Mouse (Mus musculus) limb, embryonic 15.5 days (tissue): ENCODE measurements at regions not wholly inside any gene's neighbourhood (a gene's known extent, or its start where the extent isn't known, plus 50 kb on each side); places are given as distances from the start of the nearest gene placed in this dataset.

Experiments used
- ATAC-seq: fragments of 200-750 bp; cut with Nextera tagmentation; 2 replicates; pipeline ENCODE4 v1.8.0; 2017; ENCODE audit warnings: low read depth, moderate TSS enrichment; ENCODE audit not compliant: insufficient number of reproducible peaks, low FRiP score, low TSS enrichment
- H3K27ac ChIP-seq: fragments of 300-500 bp; sonication (generic); 2 replicates; pipeline ENCODE4 v1.5.1; 2015; ENCODE audit warnings: moderate library complexity, mild to moderate bottlenecking, inconsistent platforms
- H3K27me3 ChIP-seq: fragments of 300-500 bp; sonication (generic); 2 replicates; pipeline ENCODE4 v1.6.1; 2015; ENCODE audit warnings: inconsistent platforms
- H3K36me3 ChIP-seq: fragments of 300-500 bp; sonication (generic); 2 replicates; pipeline ENCODE4 v1.6.1; 2015; ENCODE audit warnings: inconsistent platforms
- H3K4me1 ChIP-seq: fragments of 300-500 bp; sonication (generic); 2 replicates; pipeline ENCODE4 v1.6.1; 2015; ENCODE audit warnings: inconsistent platforms
- H3K4me2 ChIP-seq: fragments of 300-500 bp; sonication (generic); 2 replicates; pipeline ENCODE4 v1.6.1; 2015; ENCODE audit warnings: mild to moderate bottlenecking, inconsistent platforms
- H3K4me3 ChIP-seq: fragments of 300-500 bp; sonication (generic); 2 replicates; pipeline ENCODE4 v1.5.1; 2015; ENCODE audit warnings: mild to moderate bottlenecking, inconsistent platforms
- H3K9ac ChIP-seq: fragments of 300-500 bp; sonication (generic); 2 replicates; pipeline ENCODE4 v1.6.1; 2015; ENCODE audit warnings: inconsistent platforms
- H3K9me3 ChIP-seq: fragments of 300-500 bp; sonication (generic); 2 replicates; pipeline ENCODE4 v1.6.1; 2016; ENCODE audit warnings: inconsistent platforms
- WGBS: fragments of 180-500 bp; shearing (Covaris S2); methylation state at CpG from one replicate; pipeline ENCODE4 v1.1.7; 2015; 5-methylcytosine and 5-hydroxymethylcytosine counted together

DNA sequence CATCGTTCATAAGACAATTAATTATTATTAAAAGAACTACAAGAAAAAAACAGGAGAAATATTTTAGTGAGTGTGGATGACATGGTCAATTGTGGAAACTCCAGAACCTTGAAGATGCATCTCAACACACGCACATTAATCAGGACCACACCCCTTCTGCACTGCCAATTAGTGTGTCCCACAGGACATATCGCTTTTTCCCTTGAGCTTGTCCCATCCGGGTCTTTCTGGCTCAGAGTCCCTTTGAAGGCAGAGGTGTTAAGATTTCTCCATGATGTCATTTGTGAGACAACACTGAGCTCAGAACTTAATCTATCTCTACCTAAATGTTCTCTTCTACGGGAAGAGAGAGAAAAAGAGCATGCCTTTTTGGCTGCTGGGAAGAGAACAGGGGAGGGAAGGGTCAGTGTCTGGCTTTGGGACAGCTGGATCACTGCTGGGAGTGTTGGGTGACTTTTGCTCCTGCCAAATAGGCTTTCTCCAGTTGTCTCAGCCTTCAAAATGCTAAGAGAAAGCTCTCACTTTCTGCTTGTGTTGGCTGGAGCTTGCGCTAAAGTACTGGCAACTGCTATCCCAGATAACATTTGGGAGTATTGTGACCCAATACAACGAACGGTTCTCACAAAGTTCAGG, 162.6 kb upstream of the Prickle1 start:
- H3K27ac ChIP-seq: no peak overlapping the region
- H3K9me3 ChIP-seq: no peaks in the 10 kb centered on the region
- H3K4me2 ChIP-seq: no peak overlapping the region
- peak; percentile 40; the same call in 1 of the 2 replicates for ATAC-seq
- no peak overlapping the region for H3K9ac ChIP-seq
- 61% methylated on average over 8 of the region's 8 CpGs for WGBS
- no peak overlapping the region for H3K4me3 ChIP-seq
- peaks cover 7% of the 10 kb centered on the region; the same call in 1 of the 2 replicates for H3K4me1 ChIP-seq
- no peaks in the 10 kb centered on the region for H3K36me3 ChIP-seq
- no peaks in the 10 kb centered on the region for H3K27me3 ChIP-seq

- no peak overlapping the region for H3K4me2 ChIP-seq
- WGBS: 65% methylated on average over 5 of the region's 5 CpGs
Observed at GRCm38 (mm10) chr15:93755989-93756388, 160.3 kb upstream of the Prickle1 start.

DNA sequence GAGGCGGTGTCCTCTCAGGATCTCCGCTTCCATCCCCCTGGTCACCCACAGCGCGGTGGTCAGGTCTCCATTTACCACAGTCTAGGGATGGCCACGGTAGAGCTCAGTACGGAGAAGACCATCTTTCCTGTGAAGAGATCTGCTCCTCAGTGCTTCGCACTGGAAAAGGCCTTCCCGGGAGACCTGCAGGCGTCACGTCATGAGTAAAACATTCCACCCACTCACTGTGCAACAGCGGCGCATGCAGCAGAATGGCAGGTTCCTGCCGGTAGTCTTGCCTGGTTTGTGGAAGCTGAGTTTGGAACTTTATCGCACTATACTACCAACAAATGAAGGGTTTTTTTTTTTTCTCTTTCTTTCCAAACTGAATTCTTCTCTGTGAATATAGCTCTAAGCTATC, 156.1 kb upstream of the Prickle1 start:
- Histone ChIP-seq H3K27me3 (no peaks in the 10 kb centered on the region), H3K36me3 (no peaks in the 10 kb centered on the region), H3K27ac (no peak overlapping the region; the same call in 1 of the 2 replicates), H3K4me3 (no peak overlapping the region), H3K4me1 (peaks cover 7% of the 10 kb centered on the region; the same call in 1 of the 2 replicates), H3K9me3 (no peaks in the 10 kb centered on the region), H3K4me2 (no peak overlapping the region), H3K9ac (no peak overlapping the region)
- ATAC-seq: no peak
- 71% methylated on average over 14 of the region's 14 CpGs for WGBS

More at GRCm38 (mm10) chr15:93755989-93756388, 160.3 kb upstream of the Prickle1 start:
- H3K36me3 ChIP-seq: no peaks in the 10 kb centered on the region
- ATAC-seq: no peak
- no peaks in the 10 kb centered on the region for H3K9me3 ChIP-seq
- H3K4me3 ChIP-seq: no peak overlapping the region
- H3K9ac ChIP-seq: no peak overlapping the region
- no peaks in the 10 kb centered on the region for H3K27me3 ChIP-seq
- no peak overlapping the region; the same call in 1 of the 2 replicates for H3K27ac ChIP-seq
- peaks cover 7% of the 10 kb centered on the region; the same call in 1 of the 2 replicates for H3K4me1 ChIP-seq

DNA sequence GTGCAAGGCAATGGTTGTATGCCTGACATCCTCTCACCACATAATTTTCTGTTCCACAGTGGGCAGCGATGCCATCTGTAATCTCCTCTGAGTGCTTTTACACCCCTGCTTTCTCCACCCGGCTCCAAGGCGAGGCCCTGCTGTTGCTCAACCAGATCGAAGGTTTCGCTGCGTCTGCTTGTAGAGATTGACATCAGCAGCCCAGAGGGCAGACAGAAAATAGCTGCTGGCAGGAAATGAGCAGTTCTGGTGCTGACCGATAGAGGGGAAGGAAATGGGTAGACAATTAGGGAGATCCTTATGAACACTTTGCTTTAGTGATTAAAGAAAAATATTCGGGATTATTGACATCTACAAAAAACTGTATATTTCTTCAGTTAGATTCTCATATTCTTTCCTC, 155.3 kb upstream of the Prickle1 start:
- H3K4me2 ChIP-seq: no peak overlapping the region
- H3K9ac ChIP-seq: no peak overlapping the region
- H3K36me3 ChIP-seq: no peaks in the 10 kb centered on the region
- H3K9me3 ChIP-seq: no peaks in the 10 kb centered on the region
- H3K4me1 ChIP-seq: peaks cover 4% of the 10 kb centered on the region; the same call in 1 of the 2 replicates
- H3K4me3 ChIP-seq: no peak overlapping the region
- no peak overlapping the region for H3K27ac ChIP-seq
- no peaks in the 10 kb centered on the region for H3K27me3 ChIP-seq
- 16% methylated on average over 8 of the region's 8 CpGs for WGBS
- no peak for ATAC-seq

DNA sequence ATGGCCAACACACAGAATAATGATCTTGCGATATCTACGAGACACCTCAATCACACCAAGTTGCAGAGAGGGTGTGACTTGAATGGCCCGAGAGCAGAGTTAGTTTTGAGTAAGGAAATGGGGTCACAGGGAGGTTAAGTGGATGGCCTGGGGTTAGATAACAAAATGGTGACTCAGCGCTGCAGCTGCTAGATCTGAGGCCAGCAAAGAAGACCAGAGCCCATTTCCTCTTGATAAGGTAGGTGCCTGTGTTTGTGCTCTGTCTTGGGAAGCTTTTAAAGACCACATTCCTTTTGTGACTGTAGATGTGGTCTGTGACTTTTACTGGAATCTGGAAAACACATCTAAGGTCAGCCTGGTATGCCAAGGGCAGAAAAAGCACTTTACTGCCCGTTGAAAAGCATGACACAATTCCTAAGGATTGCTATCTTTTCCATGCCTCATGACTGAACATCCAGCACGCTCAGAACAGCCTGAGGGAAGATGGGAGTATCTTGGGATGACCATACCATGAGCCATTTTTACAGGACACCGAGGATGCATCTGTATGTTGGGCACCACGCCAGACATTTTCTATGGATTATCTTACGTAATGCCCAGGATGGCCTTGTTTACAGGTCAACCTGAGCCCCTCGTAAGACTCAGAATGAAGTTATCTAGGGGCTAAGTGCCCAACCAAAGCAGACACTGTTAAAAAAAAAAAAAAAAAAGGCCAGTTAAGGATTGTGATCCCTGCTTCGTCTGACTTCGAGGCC, 148.7 kb upstream of the Prickle1 start:
- WGBS: 47% methylated on average over 12 of the region's 12 CpGs
- Histone ChIP-seq H3K4me3 (no peak overlapping the region), H3K9ac (no peak overlapping the region), H3K27me3 (no peaks in the 10 kb centered on the region), H3K36me3 (no peaks in the 10 kb centered on the region), H3K4me1 (no peaks in the 10 kb centered on the region), H3K9me3 (no peaks in the 10 kb centered on the region), H3K4me2 (no peak overlapping the region), H3K27ac (no peak overlapping the region)
- no peak for ATAC-seq

DNA sequence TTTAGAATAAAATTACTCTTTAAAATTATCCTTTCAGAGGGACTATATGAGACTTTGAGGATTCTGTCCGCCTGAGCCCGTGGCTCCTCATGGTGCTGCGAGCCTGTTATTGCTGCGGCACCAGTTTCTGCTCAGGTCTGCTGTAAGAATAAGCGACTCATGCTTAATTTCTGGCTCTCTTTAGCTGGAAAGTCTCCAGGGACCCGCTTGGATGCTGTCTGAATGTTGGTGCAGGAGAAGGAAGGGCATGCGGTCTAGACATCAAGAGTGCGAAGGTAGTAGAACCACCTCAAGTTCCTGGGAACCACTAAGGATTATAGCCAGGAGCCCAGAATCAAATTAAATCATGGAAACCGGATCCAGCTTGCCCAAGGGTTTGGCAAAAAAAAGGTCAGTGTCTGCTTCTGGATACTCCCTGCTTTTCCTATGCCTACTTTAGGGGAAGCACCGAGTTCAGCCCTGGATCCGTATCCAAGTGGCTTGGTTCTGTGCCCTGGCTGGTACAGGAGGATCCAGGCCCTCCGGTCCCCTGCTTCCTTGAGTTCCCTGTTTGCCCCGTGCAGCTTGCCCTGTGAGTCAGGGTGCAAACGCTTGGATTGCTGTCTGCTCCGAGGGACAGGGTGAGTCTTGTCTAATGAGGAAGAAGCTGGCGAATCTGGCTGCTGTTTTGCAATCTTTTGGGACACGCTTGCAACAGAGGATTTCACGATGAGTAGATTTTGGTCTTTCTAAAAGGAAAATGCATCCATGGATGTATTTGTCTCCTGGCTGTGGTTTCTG, 138.2 kb upstream of the Prickle1 start:
- Histone ChIP-seq H3K27me3 (no peaks in the 10 kb centered on the region), H3K9me3 (no peaks in the 10 kb centered on the region), H3K4me3 (no peak overlapping the region), H3K9ac (no peak overlapping the region), H3K36me3 (no peaks in the 10 kb centered on the region), H3K4me1 (peaks cover 8% of the 10 kb centered on the region; the same call in 1 of the 2 replicates), H3K27ac (no peak overlapping the region), H3K4me2 (no peak overlapping the region)
- ATAC-seq: no peak
- 71% methylated on average over 18 of the region's 18 CpGs for WGBS

- Histone ChIP-seq H3K4me1 (peaks cover 8% of the 10 kb centered on the region; the same call in 1 of the 2 replicates), H3K4me3 (no peak overlapping the region), H3K27me3 (no peaks in the 10 kb centered on the region), H3K9ac (no peak overlapping the region), H3K36me3 (no peaks in the 10 kb centered on the region), H3K9me3 (no peaks in the 10 kb centered on the region), H3K27ac (no peak overlapping the region), H3K4me2 (no peak overlapping the region)
- 39% methylated on average over 5 of the region's 5 CpGs for WGBS
- no peak for ATAC-seq
Observed at GRCm38 (mm10) chr15:93732825-93733224, 137.1 kb upstream of the Prickle1 start.

GRCm38 (mm10) chr15:93731161-93731560, 135.5 kb upstream of the Prickle1 start:
- H3K9me3 ChIP-seq: no peaks in the 10 kb centered on the region
- 44% methylated on average over 6 of the region's 6 CpGs for WGBS
- H3K36me3 ChIP-seq: no peaks in the 10 kb centered on the region

DNA sequence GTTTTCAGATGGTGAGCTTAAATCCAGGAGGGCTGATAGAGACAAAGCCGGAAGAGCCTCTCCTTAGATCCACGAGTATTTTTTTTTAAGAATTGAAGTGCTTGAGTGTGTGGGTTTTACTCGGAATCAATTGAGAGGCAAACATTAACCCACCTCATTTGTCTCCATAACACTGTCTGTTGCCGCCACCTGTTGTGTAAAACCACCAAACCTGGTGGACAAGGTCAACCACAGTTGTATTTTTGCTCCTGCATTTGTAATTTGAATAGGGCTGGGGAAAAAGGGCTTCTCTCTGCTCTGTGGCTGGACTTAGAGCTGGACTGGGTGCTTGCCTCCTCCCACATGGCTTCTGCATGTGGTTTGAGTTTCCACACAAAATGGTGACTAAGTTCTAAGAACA, 119.8 kb upstream of the Prickle1 start:
- H3K4me3 ChIP-seq: no peak overlapping the region
- no peak overlapping the region for H3K27ac ChIP-seq
- no peak for ATAC-seq
- no peaks in the 10 kb centered on the region for H3K36me3 ChIP-seq
- no peaks in the 10 kb centered on the region for H3K9me3 ChIP-seq
- peaks cover 30% of the 10 kb centered on the region for H3K4me1 ChIP-seq
- H3K27me3 ChIP-seq: no peaks in the 10 kb centered on the region
- H3K4me2 ChIP-seq: no peak overlapping the region
- 70% methylated on average over 4 of the region's 4 CpGs for WGBS
- H3K9ac ChIP-seq: no peak overlapping the region

More at GRCm38 (mm10) chr15:93731161-93731560, 135.5 kb upstream of the Prickle1 start:
- no peaks in the 10 kb centered on the region for H3K27me3 ChIP-seq
- H3K27ac ChIP-seq: no peak overlapping the region
- no peak for ATAC-seq
- H3K9ac ChIP-seq: no peak overlapping the region
- no peak overlapping the region for H3K4me3 ChIP-seq
- no peak overlapping the region for H3K4me2 ChIP-seq
- peaks cover 8% of the 10 kb centered on the region; the same call in 1 of the 2 replicates for H3K4me1 ChIP-seq

DNA sequence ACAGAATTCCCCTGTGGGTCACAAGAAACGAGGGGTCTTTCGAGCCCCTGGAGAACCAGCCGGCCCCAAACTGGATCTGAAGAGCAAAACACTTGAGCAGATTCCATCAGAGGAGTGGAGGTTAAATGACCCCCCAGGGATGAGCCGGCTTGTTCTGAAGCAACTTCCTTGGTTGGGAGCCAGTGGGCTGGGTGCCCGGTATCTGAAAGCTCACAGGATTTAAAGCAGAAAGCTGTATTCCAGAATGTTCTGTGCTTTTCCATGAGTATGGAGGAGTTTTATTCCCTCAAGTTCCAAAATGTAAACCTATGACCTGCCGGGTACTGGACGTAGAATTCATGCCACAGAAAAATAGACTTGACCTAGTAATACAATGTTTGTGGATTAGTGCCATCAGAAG, 117.7 kb upstream of the Prickle1 start:
- Histone ChIP-seq H3K4me1 (peaks cover 34% of the 10 kb centered on the region), H3K4me2 (no peak overlapping the region), H3K9me3 (no peaks in the 10 kb centered on the region), H3K27me3 (no peaks in the 10 kb centered on the region), H3K27ac (no peak overlapping the region), H3K9ac (no peak overlapping the region), H3K36me3 (no peaks in the 10 kb centered on the region), H3K4me3 (no peak overlapping the region)
- ATAC-seq: no peak
- WGBS: 59% methylated on average over 7 of the region's 7 CpGs

GRCm38 (mm10) chr15:93712594-93712993, 116.9 kb upstream of the Prickle1 start:
- Histone ChIP-seq H3K4me1 (peaks cover 40% of the 10 kb centered on the region), H3K27ac (peak overlapping the region; percentile 22; the same call in 1 of the 2 replicates), H3K4me2 (no peak overlapping the region), H3K9ac (no peak overlapping the region), H3K9me3 (no peaks in the 10 kb centered on the region), H3K36me3 (no peaks in the 10 kb centered on the region), H3K4me3 (no peak overlapping the region), H3K27me3 (no peaks in the 10 kb centered on the region)
- 32% methylated on average over 10 of the region's 10 CpGs for WGBS
- ATAC-seq: no peak
